Mouse (Mus musculus): ENCODE measurements around the gene Sdc4.

Sdc4 gene

GRCm38 (mm10) chr2:164431676-164432465 is 11.8 kb downstream of the Sdc4 start:
- no peak for DNase-seq (ENCODE audit: low read depth, low spot score)

GRCm38 (mm10) chr2:164430697-164431096 is 13.0 kb downstream of the Sdc4 start:
- no peak for DNase-seq (ENCODE audit: low read depth, low spot score)

- no peak for DNase-seq (ENCODE audit: low read depth, low spot score)
Measured at GRCm38 (mm10) chr2:164429881-164430615, 13.6 kb downstream of the Sdc4 start.

- no peak for DNase-seq (ENCODE audit: low read depth, low spot score)
Measured at GRCm38 (mm10) chr2:164428451-164428850, 15.2 kb downstream of the Sdc4 start.

- DNase-seq (ENCODE audit: low read depth, low spot score) = no peak
Measured at GRCm38 (mm10) chr2:164426952-164427351, 16.7 kb downstream of the Sdc4 start.

GRCm38 (mm10) chr2:164426121-164426520 is 17.6 kb downstream of the Sdc4 start:
- no peak for DNase-seq (ENCODE audit: low read depth, low spot score)

GRCm38 (mm10) chr2:164425401-164425800 is 18.3 kb downstream of the Sdc4 start:
- DNase-seq (ENCODE audit: low read depth, low spot score) = no peak

GRCm38 (mm10) chr2:164424406-164424805 is 19.3 kb downstream of the Sdc4 start:
- no peak for DNase-seq (ENCODE audit: low read depth, low spot score)

GRCm38 (mm10) chr2:164423464-164423863 is 20.2 kb downstream of the Sdc4 start:
- DNase-seq (ENCODE audit: low read depth, low spot score) = no peak

GRCm38 (mm10) chr2:164422675-164423393 is 20.9 kb downstream of the Sdc4 start:
- DNase-seq (ENCODE audit: low read depth, low spot score) = peak; percentile 63

- DNase-seq (ENCODE audit: low read depth, low spot score) = no peak
Measured at GRCm38 (mm10) chr2:164421979-164422378, 21.7 kb downstream of the Sdc4 start.

GRCm38 (mm10) chr2:164421306-164421705 is 22.4 kb downstream of the Sdc4 start:
- no peak for DNase-seq (ENCODE audit: low read depth, low spot score)

- DNase-seq (ENCODE audit: low read depth, low spot score) = no peak
Measured at GRCm38 (mm10) chr2:164419489-164419888, 24.2 kb downstream of the Sdc4 start.

GRCm38 (mm10) chr2:164418308-164418875 is 25.3 kb downstream of the Sdc4 start:
- DNase-seq (ENCODE audit: low read depth, low spot score) = peak; percentile 71

GRCm38 (mm10) chr2:164417198-164417597 is 26.5 kb downstream of the Sdc4 start:
- peak; percentile 68 for DNase-seq (ENCODE audit: low read depth, low spot score)

- DNase-seq (ENCODE audit: low read depth, low spot score) = no peak
Measured at GRCm38 (mm10) chr2:164414581-164414980, 29.1 kb downstream of the Sdc4 start.

- DNase-seq (ENCODE audit: low read depth, low spot score) = no peak
Measured at GRCm38 (mm10) chr2:164414167-164414566, 29.5 kb downstream of the Sdc4 start.

GRCm38 (mm10) chr2:164407708-164408107 is 36.0 kb downstream of the Sdc4 start:
- peak; percentile 59 for DNase-seq (ENCODE audit: low read depth, low spot score)

GRCm38 (mm10) chr2:164405519-164405918 is 38.2 kb downstream of the Sdc4 start:
- DNase-seq (ENCODE audit: low read depth, low spot score) = no peak

- no peak for DNase-seq (ENCODE audit: low read depth, low spot score)
Measured at GRCm38 (mm10) chr2:164405060-164405459, 38.6 kb downstream of the Sdc4 start, which contains the start of gene Matn4. Gene Matn4, minus strand, starts transcription at chr2:164405160.

GRCm38 (mm10) chr2:164404082-164404990 is 39.4 kb downstream of the Sdc4 start:
- DNase-seq (ENCODE audit: low read depth, low spot score) = no peak
